Mouse (Mus musculus) retina, adult 2 months (tissue): ENCODE data around the gene Vwf.

ENCODE experiments used
- DNase-seq: peaks from one replicate; pipeline ENCODE4 v3.0.0-alpha.2; 2012; ENCODE audit warnings: low read depth, low spot score

The Vwf gene

DNA sequence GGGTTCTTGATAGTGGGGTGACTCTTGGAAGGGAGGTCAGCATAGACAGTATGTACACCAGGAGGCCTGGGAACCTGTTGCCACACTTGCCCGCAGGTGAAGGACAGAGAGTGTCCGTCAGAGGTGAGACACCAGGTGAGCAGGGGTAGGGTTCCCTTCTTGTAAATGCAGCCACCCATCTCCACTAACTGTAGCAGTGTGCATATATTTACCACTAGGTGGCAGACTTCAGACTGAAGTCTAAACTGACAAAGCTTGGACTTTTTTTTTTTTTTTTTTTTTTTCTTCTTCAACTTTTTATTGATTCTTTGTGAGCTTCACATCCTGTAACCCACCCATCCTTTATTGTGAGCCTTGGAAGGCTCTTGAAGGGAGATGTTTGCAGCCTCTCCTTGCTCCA lies 75.9 kb downstream of the Vwf start:
- DNase-seq, result no peak

DNA sequence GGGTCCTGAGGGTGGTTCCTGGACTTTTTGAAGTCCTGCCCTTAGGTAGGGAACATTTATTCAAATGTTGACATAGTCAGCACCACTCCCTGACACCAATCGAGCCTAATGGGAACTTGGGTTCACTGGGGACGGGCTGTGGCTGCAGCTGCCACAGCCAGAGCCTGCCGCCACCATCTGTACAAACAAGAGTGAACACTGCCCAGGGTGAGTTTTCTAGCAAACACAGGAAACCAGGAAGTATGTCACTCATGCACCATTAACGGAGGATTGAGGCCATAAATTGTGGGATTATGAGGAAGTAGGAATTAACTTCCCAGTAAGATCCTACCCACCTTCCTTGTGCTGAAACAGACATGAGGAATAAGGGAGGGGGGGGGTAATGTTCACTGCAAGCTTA lies 93.9 kb downstream of the Vwf start:
- DNase-seq, result no peak

DNA sequence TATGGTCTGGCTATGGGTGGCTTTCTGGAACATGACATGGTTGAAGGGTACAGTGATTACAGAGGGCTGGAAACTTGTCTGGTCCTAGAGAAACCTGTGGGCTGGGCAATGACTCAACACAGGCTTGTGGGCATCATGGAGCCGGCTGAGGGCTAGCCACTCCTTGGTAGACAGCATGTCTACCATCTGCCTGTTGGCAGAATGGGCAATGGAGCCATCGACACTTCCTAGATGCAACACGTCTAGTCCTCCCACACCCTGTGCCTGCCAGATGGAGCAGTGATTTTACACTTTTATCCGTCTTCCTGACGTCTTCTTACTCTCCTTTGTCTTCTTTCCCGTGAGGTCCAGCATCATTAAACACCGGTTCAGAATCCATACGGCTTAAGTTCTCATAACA lies 94.6 kb downstream of the Vwf start:
- DNase-seq, result no peak

DNA sequence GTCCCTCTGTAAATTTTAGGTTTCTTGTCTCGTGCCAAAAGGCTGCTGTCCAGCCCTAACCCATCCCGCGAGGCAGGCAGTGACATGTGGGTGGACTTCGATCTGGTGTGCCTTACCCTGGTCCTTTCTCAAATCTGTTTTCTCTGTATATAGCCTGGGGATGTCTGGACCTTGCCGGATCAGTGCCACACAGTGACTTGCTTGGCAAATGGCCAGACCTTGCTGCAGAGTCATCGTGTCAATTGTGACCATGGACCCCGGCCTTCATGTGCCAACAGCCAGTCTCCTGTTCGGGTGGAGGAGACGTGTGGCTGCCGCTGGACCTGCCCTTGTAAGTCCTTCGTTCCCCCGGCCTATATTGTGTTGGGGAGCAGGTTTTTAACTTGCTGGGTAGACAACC lies 102.4 kb downstream of the Vwf start:
- no peak for DNase-seq

DNA sequence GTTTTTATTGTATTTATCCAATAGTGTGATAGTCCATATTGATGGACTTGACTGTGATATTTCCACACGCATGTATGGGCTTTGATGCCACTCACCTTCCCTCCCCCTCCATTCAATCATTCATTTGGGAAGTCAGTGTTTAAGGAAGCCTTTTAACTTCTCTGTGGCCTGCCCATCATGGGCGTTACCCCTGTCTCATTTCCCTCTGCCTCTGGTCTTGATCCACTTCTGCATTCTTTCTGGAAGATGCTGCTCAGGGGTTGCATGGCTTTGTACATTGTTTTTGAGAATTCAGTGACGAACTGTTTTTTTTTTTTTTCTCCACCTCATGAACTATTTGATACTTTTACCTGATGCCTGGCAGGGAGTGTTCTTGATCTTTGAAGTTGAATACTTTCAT lies 104.8 kb downstream of the Vwf start:
- DNase-seq, result no peak

DNA sequence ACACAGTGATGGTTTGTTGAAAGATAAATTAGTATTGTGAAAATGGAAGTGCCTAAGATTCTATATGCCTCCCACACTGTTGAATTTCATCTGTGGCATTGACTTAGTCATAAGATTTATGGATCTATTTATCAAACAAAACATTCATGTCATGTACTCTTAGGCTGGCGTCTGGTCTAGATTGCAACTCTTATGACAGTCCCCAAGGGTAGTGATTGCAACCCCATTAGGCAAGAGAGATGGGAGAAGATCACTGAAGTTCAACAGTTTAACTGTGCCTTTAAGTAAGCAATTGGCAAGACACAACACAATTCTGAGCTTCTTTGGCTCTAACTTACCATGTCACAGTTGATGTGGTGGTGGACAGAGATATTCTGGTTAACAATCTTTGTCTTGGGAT lies 106.8 kb downstream of the Vwf start:
- no peak for DNase-seq

DNA sequence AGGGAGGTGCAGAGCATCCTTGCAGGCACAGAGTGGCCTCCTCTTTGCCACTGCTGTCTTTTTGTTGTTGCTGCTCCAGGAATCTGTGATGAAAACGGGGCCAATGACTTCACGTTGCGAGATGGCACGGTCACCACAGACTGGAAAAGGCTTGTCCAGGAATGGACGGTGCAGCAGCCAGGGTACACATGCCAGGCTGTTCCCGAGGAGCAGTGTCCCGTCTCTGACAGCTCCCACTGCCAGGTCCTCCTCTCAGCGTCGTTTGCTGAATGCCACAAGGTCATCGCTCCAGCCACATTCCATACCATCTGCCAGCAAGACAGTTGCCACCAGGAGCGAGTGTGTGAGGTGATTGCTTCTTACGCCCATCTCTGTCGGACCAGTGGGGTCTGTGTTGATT lies 110.3 kb downstream of the Vwf start:
- no peak for DNase-seq

DNA sequence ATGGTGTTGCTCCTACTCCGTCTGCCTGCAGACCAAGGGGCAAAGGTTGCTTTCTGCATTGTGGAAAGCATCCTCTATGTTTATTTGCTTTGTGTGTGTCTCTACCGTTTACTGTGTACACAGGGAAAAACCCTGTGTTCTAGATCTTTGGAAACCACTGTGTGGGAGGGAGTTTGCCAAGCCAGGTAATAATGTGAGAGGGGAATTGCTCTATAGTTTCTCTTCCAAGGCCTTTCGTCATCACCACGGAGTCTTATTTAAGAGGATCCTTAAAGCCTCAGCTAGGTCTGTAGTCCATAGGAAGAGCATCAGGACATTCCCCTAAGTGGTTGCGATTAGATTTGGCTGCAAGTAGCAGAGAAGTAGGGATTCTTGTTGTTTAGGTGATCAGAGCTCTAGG lies 111.4 kb downstream of the Vwf start:
- DNase-seq, result no peak

DNA sequence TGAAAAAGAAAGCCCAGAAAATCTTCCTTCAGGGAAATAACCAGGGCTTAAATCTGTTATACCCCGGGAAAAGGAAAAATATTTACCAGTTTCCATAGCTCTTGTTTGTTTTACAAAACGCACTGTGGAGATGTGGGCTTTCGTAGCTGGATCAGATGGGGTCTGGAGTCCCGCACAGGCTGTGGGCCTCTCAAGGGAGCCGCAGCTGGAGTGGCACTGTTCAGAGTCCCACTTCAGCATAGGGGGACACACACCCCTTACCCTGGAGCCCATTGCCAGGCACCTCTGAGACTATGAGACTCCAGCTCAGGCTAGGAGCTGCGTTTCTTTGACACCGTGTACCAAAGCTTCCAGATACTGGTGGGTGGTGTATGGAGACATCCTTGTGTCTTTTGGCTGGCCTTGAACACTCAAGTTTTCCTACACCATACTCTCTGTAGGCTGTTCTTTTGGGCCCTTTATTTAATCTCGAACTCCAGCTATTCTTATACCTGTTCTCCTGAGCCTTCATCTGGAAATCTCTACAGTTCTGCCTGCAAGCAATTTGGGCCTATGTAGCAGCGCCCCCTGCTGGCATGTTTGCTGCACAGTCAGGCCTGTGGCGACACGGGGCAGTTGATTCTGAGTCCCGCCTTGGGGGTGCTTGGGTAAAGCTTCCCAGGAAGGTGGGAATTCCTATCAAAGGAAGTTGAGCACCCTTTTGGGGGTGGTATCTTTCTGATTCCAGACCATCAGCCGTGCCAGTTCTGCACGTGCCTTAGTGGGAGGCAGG lies 114.7 kb downstream of the Vwf start:
- DNase-seq, result peak; percentile 45

DNA sequence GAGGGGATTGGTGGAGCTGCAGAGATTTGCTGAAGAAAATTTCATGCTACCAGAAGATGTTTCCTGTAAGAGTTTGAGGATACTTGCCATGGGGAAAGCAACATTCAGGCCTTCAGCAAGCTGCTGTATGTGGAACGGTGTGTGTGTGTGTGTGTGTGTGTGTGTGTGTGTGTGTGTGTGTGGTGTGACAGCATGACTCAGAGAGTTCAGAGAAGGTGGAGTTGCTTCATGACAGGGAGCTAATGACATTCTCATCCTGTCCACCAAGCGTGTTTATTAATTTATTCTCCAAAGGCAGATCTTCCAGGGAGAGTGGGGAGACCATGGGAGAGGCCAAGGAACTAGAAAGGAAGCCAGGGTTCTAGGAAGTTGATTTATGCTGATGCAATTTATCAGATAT lies 117.3 kb downstream of the Vwf start:
- DNase-seq, result no peak

DNA sequence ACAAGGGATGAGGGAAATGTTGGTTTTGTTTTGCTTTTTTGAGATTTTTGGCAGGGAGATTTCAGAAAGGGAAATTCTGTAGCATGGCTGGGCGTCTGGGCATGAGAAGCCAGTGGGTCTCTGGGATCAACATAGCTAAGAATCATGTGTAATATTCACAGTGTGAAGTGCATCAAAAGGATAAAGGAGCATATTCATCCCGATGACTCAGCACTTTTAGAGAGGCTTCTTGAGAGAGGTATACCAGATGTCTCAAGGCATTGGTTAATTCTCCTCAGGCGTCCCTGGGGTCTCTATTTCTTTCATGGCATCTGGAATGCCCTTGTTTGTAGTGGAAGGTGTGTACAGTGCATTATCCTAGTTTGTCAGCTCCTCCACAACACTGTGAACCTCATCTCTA lies 125.3 kb downstream of the Vwf start:
- no peak for DNase-seq

DNA sequence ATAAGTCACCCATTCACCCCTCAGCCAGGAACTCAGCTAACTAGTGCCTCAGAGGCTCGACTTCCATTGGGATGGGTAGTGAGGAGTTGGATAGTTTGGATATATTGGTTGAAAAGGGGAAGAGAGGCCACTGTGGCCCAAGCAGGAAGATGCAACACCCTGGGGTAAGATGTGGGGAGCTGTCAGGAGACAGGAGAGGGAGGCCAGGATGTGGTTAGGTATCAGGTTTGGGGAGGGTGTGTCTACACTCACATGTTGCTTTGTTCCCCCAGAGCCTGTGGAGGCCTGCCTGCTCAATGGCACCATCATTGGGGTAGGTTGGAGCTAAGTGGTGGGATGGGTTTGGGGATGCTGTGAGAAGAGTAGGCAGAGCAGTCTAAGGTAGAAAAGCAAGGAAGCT lies 131.9 kb downstream of the Vwf start:
- DNase-seq, result no peak

DNA sequence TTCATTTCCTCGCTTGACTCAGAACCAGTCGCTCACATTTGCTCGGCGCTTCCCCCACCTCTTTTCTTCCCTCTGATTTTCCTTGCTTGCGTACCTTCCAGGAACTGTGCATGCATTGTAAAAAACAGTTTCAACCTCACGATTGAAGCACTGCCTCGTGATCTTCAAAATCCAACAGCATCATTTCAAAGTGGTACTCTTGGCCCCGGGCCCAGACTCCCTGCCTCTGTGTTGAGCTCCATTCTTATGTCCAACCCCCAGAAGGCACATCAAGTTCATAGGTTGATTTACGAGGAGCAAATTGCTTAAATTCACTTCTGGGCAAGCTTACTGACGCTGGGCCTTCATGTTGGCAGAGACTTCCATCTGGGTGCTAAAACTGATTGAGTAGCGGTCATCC lies 134.0 kb downstream of the Vwf start:
- no peak for DNase-seq

DNA sequence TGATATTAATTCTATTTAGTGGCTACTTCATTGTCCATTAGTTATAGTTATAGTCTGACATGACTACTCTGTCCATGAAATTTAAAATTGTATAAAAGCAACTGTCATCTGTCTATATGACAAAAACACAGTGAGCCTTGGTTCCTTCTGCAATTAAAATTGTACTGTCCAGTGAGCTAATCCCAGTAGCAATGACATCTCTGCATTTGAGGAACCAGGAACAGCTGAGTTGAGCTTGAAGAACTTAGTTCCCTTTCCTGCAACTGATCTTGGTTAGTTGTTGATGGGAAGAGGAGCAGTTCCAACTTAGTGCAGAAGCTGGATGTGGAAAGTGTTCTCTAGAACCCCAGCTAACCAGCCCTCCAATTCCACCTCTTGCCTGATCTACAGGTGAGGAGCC lies 138.8 kb downstream of the Vwf start:
- no peak for DNase-seq

DNA sequence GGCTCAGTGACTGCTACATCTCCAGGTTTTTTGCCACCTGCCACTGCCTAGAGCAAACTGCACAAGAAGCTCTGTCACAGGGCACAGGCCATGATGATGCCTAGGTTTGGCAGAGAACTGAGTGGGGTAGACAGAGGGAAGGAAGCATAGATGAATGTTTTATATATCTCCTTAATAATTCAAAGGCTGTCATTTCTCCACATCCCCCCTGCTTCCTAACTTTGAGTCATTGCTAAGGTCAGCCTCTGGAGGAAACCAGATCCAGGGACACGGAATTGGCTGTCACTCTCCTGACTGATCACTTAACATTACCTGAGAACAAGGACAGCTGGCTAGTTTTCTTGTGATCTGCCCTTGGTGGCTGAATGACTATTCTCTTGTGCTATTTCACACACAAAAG lies 141.4 kb downstream of the Vwf start:
- DNase-seq, result no peak

DNA sequence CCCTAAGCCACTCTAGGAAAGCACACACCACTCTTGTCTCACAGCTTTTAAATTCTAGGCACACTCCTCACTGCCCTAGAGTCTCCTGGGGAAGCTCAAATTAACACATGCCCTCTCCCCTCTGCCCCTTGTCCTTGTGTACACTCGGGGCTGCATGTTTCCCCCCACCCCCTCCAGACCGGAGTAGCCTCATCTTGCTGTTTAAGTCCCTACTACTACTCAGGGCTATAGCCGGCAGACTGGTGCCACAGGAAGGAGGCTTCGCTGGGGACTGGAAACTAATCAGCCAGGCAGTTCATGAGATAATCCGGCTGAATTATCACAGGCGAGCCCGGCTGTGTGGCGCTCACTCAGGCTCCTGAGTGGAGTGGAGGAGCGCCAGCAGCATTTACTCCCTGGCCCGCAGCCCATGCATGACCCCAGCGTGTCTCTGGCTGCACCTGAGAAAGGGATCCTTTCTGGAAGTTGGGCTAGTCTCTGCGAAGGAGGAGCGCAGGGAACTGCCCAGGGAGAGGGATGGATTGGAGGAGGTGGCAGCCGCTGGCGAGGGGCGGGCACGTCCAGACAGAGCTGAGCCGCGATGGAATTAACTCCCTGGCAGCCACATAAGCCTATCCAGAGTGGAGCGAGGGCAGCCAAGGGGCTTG lies 143.6 kb downstream of the Vwf start, which contains the start of gene Ano2:
Ano2 (plus strand) TSS at position 363 of the 647 bp plus-strand sequence.
- peak; percentile 71 for DNase-seq

DNA sequence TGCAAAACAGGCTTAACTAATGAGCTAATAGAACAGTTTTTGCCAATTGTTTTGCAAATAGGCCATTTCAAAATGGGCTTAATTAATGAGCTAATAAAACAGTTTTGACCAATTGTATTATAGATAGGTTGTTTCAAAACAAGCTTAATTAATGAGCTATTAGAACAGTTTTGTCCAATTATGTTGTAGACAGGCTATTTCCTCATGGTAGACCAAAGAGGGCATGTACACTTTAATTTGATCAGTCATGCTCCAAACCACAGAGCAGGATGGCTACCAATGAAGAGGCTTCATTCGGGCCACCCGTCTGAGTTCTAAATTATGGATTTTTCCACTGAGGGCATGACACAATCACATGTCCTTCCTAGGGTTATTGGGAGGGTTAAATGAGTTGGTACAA lies 154.6 kb downstream of the Vwf start:
- no peak for DNase-seq

DNA sequence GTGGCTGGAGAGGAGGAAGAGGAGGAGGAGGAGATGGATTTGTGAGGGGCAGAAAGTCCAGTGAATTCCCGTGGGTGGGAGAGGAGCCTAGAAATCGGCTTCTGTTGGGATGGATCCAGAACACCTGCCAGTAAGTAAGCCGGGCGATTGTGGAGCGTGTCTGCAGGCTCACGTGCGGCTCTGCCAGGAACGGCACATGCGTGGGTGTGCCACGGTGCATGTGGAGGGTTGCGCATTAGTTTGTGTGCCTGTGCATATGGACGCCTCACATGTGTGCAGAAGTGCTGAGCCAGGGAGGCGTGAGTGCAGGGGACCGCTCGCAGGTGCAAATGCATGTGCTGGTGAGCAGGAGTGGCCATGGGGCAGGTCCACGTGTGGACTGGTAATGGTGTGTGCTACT lies 164.7 kb downstream of the Vwf start:
- no peak for DNase-seq

DNA sequence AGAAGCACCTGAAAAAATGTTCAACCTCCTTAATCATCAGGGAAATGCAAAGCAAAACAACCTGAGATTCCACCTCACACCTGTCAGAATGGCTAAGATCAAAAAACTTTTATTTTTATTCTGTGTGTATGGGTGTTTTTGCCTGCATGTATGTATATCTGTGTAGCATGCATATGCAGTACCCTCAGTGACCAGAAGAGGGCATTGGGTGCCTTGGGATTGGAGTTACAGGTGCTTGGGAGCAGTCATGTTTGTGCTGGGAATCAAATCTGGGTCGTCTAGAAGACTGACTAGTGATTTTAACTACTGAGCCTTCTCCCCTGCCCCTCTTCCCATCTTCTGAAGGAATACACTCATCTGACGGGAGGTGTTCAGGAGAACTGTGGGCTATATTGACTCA lies 179.8 kb downstream of the Vwf start:
- DNase-seq, result no peak

DNA sequence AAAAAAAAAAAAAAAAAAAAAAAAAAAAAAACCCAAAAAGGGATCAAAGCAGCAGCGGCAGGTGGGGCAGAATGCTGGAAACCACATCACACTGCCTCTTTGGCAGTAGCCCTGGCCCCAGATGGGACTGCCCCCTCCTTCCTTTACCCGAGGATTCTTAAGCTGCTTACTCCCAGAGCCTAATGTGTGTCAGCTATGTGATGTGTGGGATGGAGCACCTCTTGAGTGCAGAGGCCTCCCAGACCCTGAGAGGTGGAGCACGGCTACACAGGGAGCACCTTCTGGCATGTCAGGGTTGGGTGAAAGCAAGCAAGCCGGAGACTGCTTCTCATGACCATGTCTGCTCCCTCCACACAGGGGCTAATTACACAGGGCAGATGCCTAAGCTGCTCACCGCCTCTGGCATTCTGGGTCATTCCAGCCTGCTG lies 180.9 kb downstream of the Vwf start:
- DNase-seq, result peak; percentile 79

DNA sequence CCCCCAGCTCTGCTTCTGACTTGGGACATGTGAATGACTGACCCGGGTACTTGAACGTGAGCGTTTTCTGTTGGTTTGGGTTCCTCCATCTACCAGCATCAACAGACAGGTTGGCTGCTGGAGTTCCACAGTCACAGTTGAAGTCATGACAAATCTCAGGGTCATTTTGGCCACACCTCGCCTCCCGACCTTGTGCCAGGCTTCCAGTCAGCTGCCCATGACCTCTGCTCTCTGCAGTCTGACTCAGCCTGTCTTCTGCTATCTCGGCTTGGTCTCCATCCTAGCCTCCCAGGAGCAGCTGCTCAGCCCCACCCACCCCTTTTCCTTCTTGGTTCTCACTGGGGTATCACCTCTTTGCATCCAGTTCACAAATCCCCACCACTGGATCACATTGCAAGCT lies 182.9 kb downstream of the Vwf start:
- DNase-seq, result no peak

DNA sequence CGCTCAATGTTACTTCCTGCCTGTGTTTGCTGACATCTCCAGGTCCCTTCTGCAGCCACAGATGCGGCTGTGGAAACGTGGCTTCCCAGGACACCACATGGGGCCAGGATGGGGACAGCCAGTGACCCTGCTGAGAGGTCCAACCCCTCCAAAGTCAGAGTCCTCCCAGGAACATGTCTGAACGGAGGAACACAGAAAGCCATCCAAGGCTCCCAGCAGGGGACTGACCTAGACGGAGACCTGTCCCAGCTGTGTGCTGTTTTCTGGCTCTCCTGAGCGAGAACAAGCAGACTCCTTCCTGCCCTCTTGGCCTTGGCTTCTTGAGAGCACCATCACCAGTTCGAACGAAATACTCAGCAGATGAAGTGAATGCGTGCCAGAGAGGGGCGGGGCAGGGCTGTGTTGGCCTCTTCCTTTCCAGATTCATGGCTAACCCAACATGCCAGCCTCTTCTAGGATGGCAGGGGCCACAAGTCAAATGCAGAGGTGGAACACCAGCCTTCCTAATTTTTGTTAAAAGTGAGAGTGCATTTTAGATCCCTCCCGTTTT lies 183.5 kb downstream of the Vwf start:
- no peak for DNase-seq
